Mouse (Mus musculus): ENCODE results near the gene Arhgef25. TPM values are rescaled to one million over a fixed set of nuclear protein-coding genes. Genes with fewer than 3 reads are reported as not detected.
"Not testable (repeated sequence)": the region's sequence is repeated elsewhere in the genome, so short reads cannot be mapped to it uniquely, and the experiment has no call there.

Gene Arhgef25
- polyA plus RNA-seq, 1 experiment from 2014 or later = 32.3 TPM

DNA sequence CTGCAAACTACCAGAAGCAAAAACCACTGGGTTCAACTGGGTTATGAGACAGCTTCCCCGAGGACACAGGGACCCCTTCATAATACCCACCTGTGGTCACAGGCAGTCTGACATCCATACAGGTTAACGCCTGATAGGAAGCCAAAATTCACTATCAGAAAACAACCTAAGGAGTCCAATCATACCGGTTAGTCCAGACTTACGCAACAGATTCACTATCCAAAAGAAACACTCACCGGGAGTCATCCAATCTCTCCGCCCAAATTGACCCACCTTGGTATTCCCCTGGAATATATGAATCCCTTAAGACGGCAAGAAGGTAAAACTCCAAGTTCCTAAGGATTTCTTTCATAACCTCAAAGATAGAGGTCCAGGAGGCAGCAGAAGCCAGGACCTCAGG lies 45.3 kb downstream of the Arhgef25 start:
- WGBS = 94% methylated on average over 7 of the region's 7 CpGs
- no peak overlapping the region for H3K4me3 ChIP-seq (replicated peaks; ENCODE audit: low read length)
- no peak overlapping the region for H3K9ac ChIP-seq (replicated peaks; ENCODE audit: low read depth, low read length)
- no peak overlapping the region for H3K27ac ChIP-seq (ENCODE audit: low read length)
- no peak overlapping the region for H3K4me2 ChIP-seq (ENCODE audit: low read length)
- H3K27me3 ChIP-seq (replicated peaks; ENCODE audit: control insufficient read depth, insufficient read depth, low read length) = no peaks in the 10 kb centered on the region
- H3K4me1 ChIP-seq (replicated peaks; ENCODE audit: control insufficient read depth, insufficient read depth, low read length) = no peaks in the 10 kb centered on the region
- H3K36me3 ChIP-seq (ENCODE audit: control insufficient read depth, insufficient read depth) = no peaks in the 10 kb centered on the region
- H3K9me3 ChIP-seq (ENCODE audit: control insufficient read depth, low read length) = no peaks in the 10 kb centered on the region
- no peak for ATAC-seq

DNA sequence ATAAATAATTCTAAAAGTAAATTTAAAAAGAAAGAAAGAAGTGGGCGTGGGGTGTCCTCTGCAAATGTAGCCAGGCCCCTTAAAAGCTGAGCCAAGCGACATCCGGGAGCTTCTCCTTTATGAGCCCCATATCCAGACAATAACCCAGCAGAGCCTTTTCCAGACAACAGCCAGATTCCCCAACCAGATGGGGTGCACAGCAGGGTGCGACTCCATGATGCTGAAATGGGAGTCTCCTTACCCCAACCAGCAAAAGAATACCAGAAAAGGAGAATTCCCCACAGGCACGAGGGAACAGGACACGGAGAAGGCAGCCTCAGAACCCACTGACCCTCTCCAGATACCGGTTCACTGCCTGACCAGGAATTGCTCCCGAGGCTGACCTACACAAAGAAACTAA lies 46.7 kb downstream of the Arhgef25 start:
- Histone ChIP-seq H3K9ac (replicated peaks; ENCODE audit: low read depth, low read length) (no peak overlapping the region), H3K4me3 (replicated peaks; ENCODE audit: low read length) (no peak overlapping the region), H3K36me3 (ENCODE audit: control insufficient read depth, insufficient read depth) (no peaks in the 10 kb centered on the region), H3K4me2 (ENCODE audit: low read length) (no peak overlapping the region), H3K4me1 (replicated peaks; ENCODE audit: control insufficient read depth, insufficient read depth, low read length) (no peaks in the 10 kb centered on the region), H3K27me3 (replicated peaks; ENCODE audit: control insufficient read depth, insufficient read depth, low read length) (no peaks in the 10 kb centered on the region), H3K9me3 (ENCODE audit: control insufficient read depth, low read length) (no peaks in the 10 kb centered on the region), H3K27ac (ENCODE audit: low read length) (no peak overlapping the region)
- ATAC-seq = no peak
- 83% methylated on average over 8 of the region's 8 CpGs for WGBS

DNA sequence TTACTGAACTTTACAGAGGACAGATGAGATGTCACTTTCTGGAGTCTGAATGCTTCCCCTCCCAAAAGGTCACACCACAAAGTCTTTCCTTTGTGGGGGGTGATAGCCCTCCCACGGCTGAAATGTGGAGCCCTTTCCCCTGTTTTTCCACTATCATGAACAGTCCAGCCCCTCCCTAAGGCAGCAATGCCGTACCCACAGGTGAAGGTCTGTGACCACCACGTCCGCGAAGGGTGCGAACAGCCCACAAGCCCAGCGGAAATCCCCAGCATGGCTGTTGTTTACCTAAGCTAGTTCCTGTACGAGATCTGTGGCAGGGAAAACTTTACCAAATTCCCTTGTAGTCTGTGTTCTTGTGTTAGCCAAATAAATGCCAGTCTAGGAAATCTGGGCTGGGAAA lies 48.4 kb downstream of the Arhgef25 start:
- no peaks in the 10 kb centered on the region for H3K27me3 ChIP-seq (replicated peaks; ENCODE audit: control insufficient read depth, insufficient read depth, low read length)
- H3K9me3 ChIP-seq (ENCODE audit: control insufficient read depth, low read length) = no peaks in the 10 kb centered on the region
- no peak overlapping the region for H3K27ac ChIP-seq (ENCODE audit: low read length)
- 87% methylated on average over 8 of the region's 8 CpGs for WGBS
- H3K9ac ChIP-seq (replicated peaks; ENCODE audit: low read depth, low read length) = no peak overlapping the region
- H3K4me1 ChIP-seq (replicated peaks; ENCODE audit: control insufficient read depth, insufficient read depth, low read length) = no peaks in the 10 kb centered on the region
- no peaks in the 10 kb centered on the region for H3K36me3 ChIP-seq (ENCODE audit: control insufficient read depth, insufficient read depth)
- no peak for ATAC-seq
- no peak overlapping the region for H3K4me3 ChIP-seq (replicated peaks; ENCODE audit: low read length)
- H3K4me2 ChIP-seq (ENCODE audit: low read length) = no peak overlapping the region

DNA sequence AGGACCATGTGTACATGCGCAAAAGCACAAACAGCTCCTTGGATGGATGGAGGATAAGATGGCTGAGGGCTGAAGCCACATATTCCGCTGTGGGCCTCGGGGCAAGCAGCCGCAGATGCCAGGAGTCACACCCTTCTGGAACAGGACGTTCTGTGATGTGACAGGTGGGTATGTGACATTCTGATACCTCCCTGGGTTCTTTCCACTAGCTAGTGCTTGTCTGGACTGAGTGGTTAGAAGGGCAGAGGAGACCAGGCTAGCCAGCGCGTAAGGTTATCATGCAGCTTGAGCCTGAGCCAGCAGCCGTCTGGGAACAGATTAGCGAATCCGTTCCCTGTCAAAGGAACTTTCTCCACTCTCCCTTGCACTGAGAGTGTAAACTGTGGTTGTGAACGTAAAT lies 48.9 kb downstream of the Arhgef25 start:
- no peak for ATAC-seq
- Histone ChIP-seq H3K9ac (replicated peaks; ENCODE audit: low read depth, low read length) (no peak overlapping the region), H3K36me3 (ENCODE audit: control insufficient read depth, insufficient read depth) (no peaks in the 10 kb centered on the region), H3K4me2 (ENCODE audit: low read length) (no peak overlapping the region), H3K27ac (ENCODE audit: low read length) (no peak overlapping the region), H3K27me3 (replicated peaks; ENCODE audit: control insufficient read depth, insufficient read depth, low read length) (no peaks in the 10 kb centered on the region), H3K9me3 (ENCODE audit: control insufficient read depth, low read length) (no peaks in the 10 kb centered on the region), H3K4me3 (replicated peaks; ENCODE audit: low read length) (no peak overlapping the region), H3K4me1 (replicated peaks; ENCODE audit: control insufficient read depth, insufficient read depth, low read length) (no peaks in the 10 kb centered on the region)
- WGBS = 85% methylated on average over 11 of the region's 11 CpGs

DNA sequence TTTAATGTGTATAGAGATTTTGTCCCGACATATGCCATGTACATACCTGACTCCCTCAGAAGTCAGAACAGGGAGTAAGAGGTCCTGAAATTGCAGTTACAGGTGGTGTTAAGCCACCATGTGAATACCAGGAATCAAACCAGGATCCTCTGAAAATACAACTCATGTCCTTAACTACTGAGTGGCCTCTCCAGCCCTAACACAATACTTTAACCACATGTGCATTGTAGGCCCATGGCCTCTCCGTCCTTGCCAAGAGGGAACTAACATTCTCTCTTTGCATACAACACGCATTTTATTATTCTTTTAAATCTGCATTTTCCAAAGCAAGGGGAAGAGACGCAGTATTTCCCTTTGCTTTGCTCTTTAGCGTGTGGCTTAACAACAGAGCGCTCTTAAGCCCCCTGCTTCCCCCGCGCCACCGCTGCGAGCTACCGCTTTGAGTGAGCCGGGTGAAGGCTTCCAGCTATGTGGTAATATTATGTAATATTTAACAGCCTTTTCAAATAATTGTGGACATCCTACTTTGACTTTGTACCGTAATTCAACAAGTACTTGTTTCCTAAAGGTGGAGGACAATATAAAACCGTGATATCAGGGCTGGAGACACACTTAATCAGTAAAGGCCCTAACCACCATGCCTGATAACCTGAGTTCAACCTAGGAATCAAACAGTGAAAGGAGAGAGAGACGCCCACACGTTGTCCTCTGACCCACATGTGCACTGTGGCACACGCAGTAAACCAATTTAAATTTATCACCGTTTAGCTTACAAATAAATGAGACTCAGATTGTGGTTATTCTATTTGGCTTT lies 51.3 kb downstream of the Arhgef25 start:
- H3K36me3 ChIP-seq (ENCODE audit: control insufficient read depth, insufficient read depth) = no peaks in the 10 kb centered on the region
- no peak overlapping the region for H3K4me2 ChIP-seq (ENCODE audit: low read length)
- no peak overlapping the region for H3K9ac ChIP-seq (replicated peaks; ENCODE audit: low read depth, low read length)
- no peaks in the 10 kb centered on the region for H3K27me3 ChIP-seq (replicated peaks; ENCODE audit: control insufficient read depth, insufficient read depth, low read length)
- no peaks in the 10 kb centered on the region for H3K9me3 ChIP-seq (ENCODE audit: control insufficient read depth, low read length)
- no peak overlapping the region for H3K4me3 ChIP-seq (replicated peaks; ENCODE audit: low read length)
- 89% methylated on average over 18 of the region's 18 CpGs for WGBS
- no peak overlapping the region for H3K27ac ChIP-seq (ENCODE audit: low read length)
- H3K4me1 ChIP-seq (replicated peaks; ENCODE audit: control insufficient read depth, insufficient read depth, low read length) = no peaks in the 10 kb centered on the region
- ATAC-seq = no peak

DNA sequence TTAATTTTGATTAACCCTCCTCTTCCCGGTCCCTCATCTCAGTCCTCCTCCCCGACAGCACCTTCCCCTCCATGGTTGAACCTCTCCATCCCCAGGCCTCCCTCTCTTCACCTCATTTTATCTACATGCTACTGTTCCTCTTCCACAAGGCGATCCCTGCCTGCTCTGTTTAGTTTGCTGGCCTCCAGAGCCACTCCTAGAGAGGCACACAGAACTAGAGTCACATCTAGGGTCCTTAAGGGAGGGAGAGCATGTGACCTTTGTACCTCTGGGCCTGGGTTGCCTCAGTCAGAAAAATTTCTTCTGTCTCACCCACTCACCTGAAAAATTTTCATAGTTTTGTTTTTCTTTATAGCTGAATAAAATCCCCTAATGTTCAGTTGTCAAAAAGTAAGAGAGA lies 52.0 kb downstream of the Arhgef25 start:
- no peak overlapping the region for H3K27ac ChIP-seq (ENCODE audit: low read length)
- 88% methylated on average over 3 of the region's 3 CpGs for WGBS
- H3K9me3 ChIP-seq (ENCODE audit: control insufficient read depth, low read length) = no peaks in the 10 kb centered on the region
- no peak for ATAC-seq
- no peak overlapping the region for H3K4me3 ChIP-seq (replicated peaks; ENCODE audit: low read length)
- no peaks in the 10 kb centered on the region for H3K36me3 ChIP-seq (ENCODE audit: control insufficient read depth, insufficient read depth)
- H3K4me1 ChIP-seq (replicated peaks; ENCODE audit: control insufficient read depth, insufficient read depth, low read length) = no peaks in the 10 kb centered on the region
- H3K9ac ChIP-seq (replicated peaks; ENCODE audit: low read depth, low read length) = no peak overlapping the region
- H3K4me2 ChIP-seq (ENCODE audit: low read length) = no peak overlapping the region
- no peaks in the 10 kb centered on the region for H3K27me3 ChIP-seq (replicated peaks; ENCODE audit: control insufficient read depth, insufficient read depth, low read length)

DNA sequence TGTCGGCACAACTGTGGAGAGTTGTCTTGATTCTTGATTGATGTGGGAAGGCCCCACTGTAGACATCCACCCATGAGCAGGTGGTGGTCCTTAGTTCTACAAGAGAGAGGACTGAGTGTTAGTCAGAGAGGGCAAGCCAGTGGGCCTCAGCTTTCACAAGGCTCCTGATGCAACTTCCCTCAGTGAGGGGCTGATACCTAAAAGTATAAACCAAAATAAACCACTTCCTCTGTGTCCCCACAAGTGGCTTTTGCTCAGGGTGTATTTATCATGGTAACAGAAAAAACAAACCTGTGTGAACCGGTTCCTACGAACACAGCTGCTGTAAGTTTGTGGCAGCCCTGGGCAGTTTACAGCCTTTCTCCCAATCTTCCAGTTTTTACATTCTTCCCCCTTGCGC lies 53.4 kb downstream of the Arhgef25 start:
- Histone ChIP-seq H3K27me3 (replicated peaks; ENCODE audit: control insufficient read depth, insufficient read depth, low read length) (no peaks in the 10 kb centered on the region), H3K9ac (replicated peaks; ENCODE audit: low read depth, low read length) (no peak overlapping the region), H3K36me3 (ENCODE audit: control insufficient read depth, insufficient read depth) (no peaks in the 10 kb centered on the region), H3K4me1 (replicated peaks; ENCODE audit: control insufficient read depth, insufficient read depth, low read length) (no peaks in the 10 kb centered on the region), H3K4me2 (ENCODE audit: low read length) (no peak overlapping the region), H3K27ac (ENCODE audit: low read length) (no peak overlapping the region), H3K4me3 (replicated peaks; ENCODE audit: low read length) (no peak overlapping the region), H3K9me3 (ENCODE audit: control insufficient read depth, low read length) (no peaks in the 10 kb centered on the region)
- ATAC-seq = no peak
- 94% methylated on average over 4 of the region's 4 CpGs for WGBS

DNA sequence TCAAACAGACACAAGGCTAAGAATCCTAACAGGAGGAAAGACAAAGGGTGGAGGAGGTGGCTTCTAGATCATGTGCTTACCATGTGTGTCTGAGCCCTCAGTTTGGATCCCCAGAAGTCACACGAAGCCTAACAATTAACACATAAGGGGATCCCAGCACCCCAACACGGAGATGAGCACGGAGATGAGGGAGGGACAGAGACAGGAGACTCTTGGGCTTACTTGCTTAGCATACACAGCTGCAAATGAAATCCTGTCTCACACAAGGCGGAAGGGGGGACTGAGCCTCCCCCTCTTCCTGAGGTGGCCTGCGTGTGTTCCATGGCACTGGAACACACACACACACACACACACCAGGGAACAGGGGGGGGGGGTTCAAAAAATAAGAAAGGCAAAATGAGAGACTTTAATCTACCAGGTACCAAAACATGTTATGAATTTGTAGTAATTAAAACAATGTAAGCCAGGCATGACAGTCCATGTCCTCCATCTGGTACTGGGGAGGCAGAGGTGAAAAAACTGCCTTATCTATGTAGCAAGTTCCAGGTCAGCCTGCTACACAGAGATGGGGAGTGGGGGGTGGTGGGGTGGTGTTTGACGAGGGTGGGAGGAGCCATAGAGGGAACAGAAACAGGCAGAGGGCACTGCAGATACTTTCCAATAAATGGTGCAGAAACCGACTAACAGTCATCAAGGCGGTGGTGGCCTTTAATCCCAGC lies 54.6 kb downstream of the Arhgef25 start:
- no peaks in the 10 kb centered on the region for H3K4me1 ChIP-seq (replicated peaks; ENCODE audit: control insufficient read depth, insufficient read depth, low read length)
- WGBS = 57% methylated on average over 8 of the region's 8 CpGs
- H3K27ac ChIP-seq (ENCODE audit: low read length) = no peak overlapping the region
- H3K27me3 ChIP-seq (replicated peaks; ENCODE audit: control insufficient read depth, insufficient read depth, low read length) = no peaks in the 10 kb centered on the region
- H3K36me3 ChIP-seq (ENCODE audit: control insufficient read depth, insufficient read depth) = no peaks in the 10 kb centered on the region
- no peak for ATAC-seq
- H3K4me2 ChIP-seq (ENCODE audit: low read length) = no peak overlapping the region
- H3K4me3 ChIP-seq (replicated peaks; ENCODE audit: low read length) = no peak overlapping the region
- no peaks in the 10 kb centered on the region for H3K9me3 ChIP-seq (ENCODE audit: control insufficient read depth, low read length)
- no peak overlapping the region for H3K9ac ChIP-seq (replicated peaks; ENCODE audit: low read depth, low read length)

DNA sequence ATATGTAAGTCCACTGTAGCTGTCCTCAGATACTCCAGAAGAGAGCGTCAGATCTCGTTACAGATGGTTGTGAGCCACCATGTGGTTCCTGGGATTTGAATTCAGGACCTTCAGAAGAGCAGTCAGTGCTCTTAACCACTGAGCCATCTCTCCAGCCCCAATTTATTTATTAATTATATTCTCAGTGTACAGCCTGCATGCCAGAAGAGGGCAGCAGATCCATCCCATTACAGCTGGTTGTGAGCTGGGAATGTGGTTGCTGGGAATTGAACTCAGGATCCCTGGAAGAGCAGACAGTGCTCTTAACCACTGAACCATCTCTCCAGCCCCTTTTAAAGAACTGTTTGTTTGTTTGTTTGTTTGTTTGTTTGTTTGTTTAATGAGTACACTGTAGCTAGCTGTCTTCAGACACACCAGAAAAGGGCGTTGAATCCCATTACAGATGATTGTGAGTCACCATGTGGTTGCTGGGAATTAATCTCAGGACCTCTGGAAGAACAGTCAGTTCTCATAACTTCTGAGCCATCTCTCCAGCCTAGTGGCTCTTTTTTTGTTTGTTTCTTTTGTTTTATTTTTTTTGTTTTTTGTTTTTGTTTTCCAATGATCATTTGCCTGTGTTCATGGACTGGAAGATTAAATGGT lies 55.4 kb downstream of the Arhgef25 start:
- H3K36me3 ChIP-seq (ENCODE audit: control insufficient read depth, insufficient read depth); ATAC-seq; H3K4me3 ChIP-seq (replicated peaks; ENCODE audit: low read length); H3K27ac ChIP-seq (ENCODE audit: low read length); H3K27me3 ChIP-seq (replicated peaks; ENCODE audit: control insufficient read depth, insufficient read depth, low read length); H3K4me1 ChIP-seq (replicated peaks; ENCODE audit: control insufficient read depth, insufficient read depth, low read length); H3K4me2 ChIP-seq (ENCODE audit: low read length); H3K9ac ChIP-seq (replicated peaks; ENCODE audit: low read depth, low read length); H3K9me3 ChIP-seq (ENCODE audit: control insufficient read depth, low read length): not testable (repeated sequence)
- 77% methylated on average over 3 of the region's 3 CpGs for WGBS

Data from forebrain, embryonic 16.5 days (tissue).